Mouse (Mus musculus) kidney, embryonic 14.5 days (tissue): ENCODE results near the gene Olfr764-ps1. TPM values are rescaled to one million over a fixed set of nuclear protein-coding genes. Genes with fewer than 3 reads are reported as not detected.
"Not testable (repeated sequence)": the region's sequence is repeated elsewhere in the genome, so short reads cannot be mapped to it uniquely, and the experiment has no call there.

Experiments
- ATAC-seq: fragments of 200-750 bp; cut with Nextera tagmentation; 2 replicates; pipeline ENCODE4 v1.8.0; 2017; ENCODE audit warnings: moderate number of reproducible peaks, mild to moderate bottlenecking, moderate TSS enrichment, moderate library complexity; ENCODE audit not compliant: low FRiP score, low TSS enrichment
- H3K27ac ChIP-seq: fragments of 300-500 bp; sonication (generic); 2 replicates; pipeline ENCODE4 v1.5.1; 2014; ENCODE audit warnings: low read depth, mild to moderate bottlenecking, low read length, moderate library complexity, mixed read lengths
- H3K27me3 ChIP-seq: fragments of 300-500 bp; sonication (generic); 2 replicates; pipeline ENCODE4 v1.6.1; 2014; ENCODE audit warnings: mild to moderate bottlenecking, low read length; ENCODE audit not compliant: control insufficient read depth, insufficient read depth
- H3K36me3 ChIP-seq: fragments of 300-500 bp; sonication (generic); 2 replicates; pipeline ENCODE4 v1.6.1; 2014; ENCODE audit warnings: low read length, mixed read lengths; ENCODE audit not compliant: control insufficient read depth, insufficient read depth
- H3K4me1 ChIP-seq: fragments of 300-500 bp; sonication (generic); 2 replicates; pipeline ENCODE4 v1.6.1; 2014; ENCODE audit warnings: low read length, mixed read lengths; ENCODE audit not compliant: control insufficient read depth, insufficient read depth
- H3K4me2 ChIP-seq: fragments of 300-500 bp; sonication (generic); replicated peaks from 2 replicates; pipeline ENCODE4 v1.6.1; 2014; ENCODE audit warnings: low read depth, mild to moderate bottlenecking, low read length
- H3K4me3 ChIP-seq: fragments of 300-500 bp; sonication (generic); 2 replicates; pipeline ENCODE4 v1.5.1; 2014; ENCODE audit warnings: mild to moderate bottlenecking, low read length
- H3K9ac ChIP-seq: fragments of 300-500 bp; sonication (generic); 2 replicates; pipeline ENCODE4 v1.6.1; 2014; ENCODE audit warnings: low read depth, mild to moderate bottlenecking, low read length, moderate library complexity
- H3K9me3 ChIP-seq: fragments of 300-500 bp; sonication (generic); 2 replicates; pipeline ENCODE4 v1.6.1; 2016; ENCODE audit warnings: low read length; ENCODE audit not compliant: control insufficient read depth
- WGBS: fragments of 180-500 bp; shearing (Covaris S2); extraction: QIAGEN DNeasy Blood & Tissue Kit; methylation state at CpG from one replicate; pipeline ENCODE4 v1.1.7; 2014; 5-methylcytosine and 5-hydroxymethylcytosine counted together
- polyA plus RNA-seq: library from polyadenylated mRNA; unstranded; fragments of >200 nt; fragmentation: Nextera tagmentation; extraction: Ambion mirVana; gene quantifications from 2 replicates; pipeline ENCODE4 v1.2.1, GENCODE M21; 2014

The Olfr764-ps1 gene
- polyA plus RNA-seq: not detected in 2 replicates

- no peak within 1 kb of the TSS for H3K4me2 ChIP-seq
- H3K9me3 ChIP-seq: no peaks in the 10 kb centered on the region
- H3K36me3 ChIP-seq: no peaks in the 10 kb centered on the region
- H3K27me3 ChIP-seq: no peaks in the 10 kb centered on the region
- H3K27ac ChIP-seq: no peak within 1 kb of the TSS
- WGBS: 89% methylated on average over 3 of the region's 3 CpGs
- no peak within 1 kb of the TSS for H3K9ac ChIP-seq
- ATAC-seq: no peak
- H3K4me3 ChIP-seq: no peak within 1 kb of the TSS
- no peaks in the 10 kb centered on the region for H3K4me1 ChIP-seq
These were observed at the start of gene Olfr764-ps1 for GRCm38 (mm10) chr10:129039796-129040195. Olfr764-ps1 (minus strand) TSS chr10:129039896.

- H3K9me3 ChIP-seq, H3K27me3 ChIP-seq, H3K4me1 ChIP-seq, H3K4me2 ChIP-seq, H3K36me3 ChIP-seq, H3K4me3 ChIP-seq, H3K27ac ChIP-seq, ATAC-seq, H3K9ac ChIP-seq: not testable (repeated sequence)
These were observed 43.1 kb upstream of the Olfr764-ps1 start, which contains the start of gene Olfr767 for GRCm38 (mm10) chr10:129082810-129083209. Olfr767 (minus strand) TSS chr10:129082910.

- Histone ChIP-seq H3K4me3 (no peak within 1 kb of the TSS), H3K36me3 (no peaks in the 10 kb centered on the region), H3K4me2 (no peak within 1 kb of the TSS), H3K9ac (no peak within 1 kb of the TSS), H3K27me3 (no peaks in the 10 kb centered on the region), H3K27ac (no peak within 1 kb of the TSS), H3K4me1 (no peaks in the 10 kb centered on the region), H3K9me3 (no peaks in the 10 kb centered on the region)
- ATAC-seq: no peak
- WGBS: 81% methylated on average over 2 of the region's 2 CpGs
These were observed 29.2 kb upstream of the Olfr764-ps1 start, which contains the start of gene Olfr766-ps1 for GRCm38 (mm10) chr10:129068877-129069276. Olfr766-ps1 (minus strand) TSS chr10:129068977.

GRCm38 (mm10) chr10:129049898-129050297, 10.2 kb upstream of the Olfr764-ps1 start, which contains the start of gene Olfr765:
Olfr765 (minus strand) TSS chr10:129049998.
- not testable (repeated sequence) for ATAC-seq, H3K4me2 ChIP-seq, H3K9me3 ChIP-seq, H3K9ac ChIP-seq, H3K27ac ChIP-seq, H3K4me1 ChIP-seq, H3K4me3 ChIP-seq, H3K36me3 ChIP-seq, H3K27me3 ChIP-seq

GRCm38 (mm10) chr10:129028343-129028742, 11.4 kb downstream of the Olfr764-ps1 start:
- no peak overlapping the region for H3K9ac ChIP-seq
- H3K27ac ChIP-seq: no peak overlapping the region
- no peaks in the 10 kb centered on the region for H3K9me3 ChIP-seq
- H3K4me2 ChIP-seq: no peak overlapping the region
- no peaks in the 10 kb centered on the region for H3K4me1 ChIP-seq
- H3K36me3 ChIP-seq: no peaks in the 10 kb centered on the region
- H3K27me3 ChIP-seq: no peaks in the 10 kb centered on the region
- no peak overlapping the region for H3K4me3 ChIP-seq
- 21% methylated on average over 2 of the region's 2 CpGs for WGBS
- peak; percentile 53; the same call in 1 of the 2 replicates for ATAC-seq

GRCm38 (mm10) chr10:129026018-129026662, 13.6 kb downstream of the Olfr764-ps1 start:
- WGBS: 62% methylated on average over 3 of the region's 3 CpGs
- ATAC-seq: no peak
- Histone ChIP-seq H3K9ac (no peak overlapping the region), H3K4me2 (no peak overlapping the region), H3K4me3 (no peak overlapping the region), H3K27ac (no peak overlapping the region), H3K27me3 (no peaks in the 10 kb centered on the region), H3K36me3 (no peaks in the 10 kb centered on the region), H3K4me1 (no peaks in the 10 kb centered on the region), H3K9me3 (no peaks in the 10 kb centered on the region)

- no peaks in the 10 kb centered on the region for H3K9me3 ChIP-seq
- no peak overlapping the region for H3K9ac ChIP-seq
- peak; percentile 64 for ATAC-seq
- no peak overlapping the region for H3K4me3 ChIP-seq
- H3K4me1 ChIP-seq: no peaks in the 10 kb centered on the region
- H3K27ac ChIP-seq: no peak overlapping the region
- no peaks in the 10 kb centered on the region for H3K27me3 ChIP-seq
- H3K36me3 ChIP-seq: no peaks in the 10 kb centered on the region
- H3K4me2 ChIP-seq: no peak overlapping the region
These were observed 16.4 kb downstream of the Olfr764-ps1 start for GRCm38 (mm10) chr10:129023319-129023718.

GRCm38 (mm10) chr10:129014477-129014876, 25.2 kb downstream of the Olfr764-ps1 start:
- H3K9ac ChIP-seq: no peak overlapping the region
- H3K27ac ChIP-seq: no peak overlapping the region
- H3K27me3 ChIP-seq: no peaks in the 10 kb centered on the region
- H3K4me2 ChIP-seq: no peak overlapping the region
- no peaks in the 10 kb centered on the region for H3K4me1 ChIP-seq
- H3K4me3 ChIP-seq: no peak overlapping the region
- H3K36me3 ChIP-seq: no peaks in the 10 kb centered on the region
- no peaks in the 10 kb centered on the region for H3K9me3 ChIP-seq
- no peak for ATAC-seq

GRCm38 (mm10) chr10:129011511-129011910, 28.2 kb downstream of the Olfr764-ps1 start:
- not testable (repeated sequence) for H3K36me3 ChIP-seq, H3K27me3 ChIP-seq, H3K4me1 ChIP-seq, ATAC-seq, H3K9ac ChIP-seq, H3K4me3 ChIP-seq, H3K27ac ChIP-seq, H3K9me3 ChIP-seq, H3K4me2 ChIP-seq
- 33% methylated on average over 1 of the region's 5 CpGs for WGBS
